Mouse (Mus musculus): Measurements from ENCODE around the gene Slc4a5.
A peak's percentile ranks its signal among the peaks of the same experiment; 100 is the strongest.

The Slc4a5 gene

GRCm38 (mm10) chr6:83219814-83220213 lies at the start of gene Slc4a5:
Gene Slc4a5, plus strand, starts transcription at chr6:83219828.
- DNase-seq = no peak

DNA sequence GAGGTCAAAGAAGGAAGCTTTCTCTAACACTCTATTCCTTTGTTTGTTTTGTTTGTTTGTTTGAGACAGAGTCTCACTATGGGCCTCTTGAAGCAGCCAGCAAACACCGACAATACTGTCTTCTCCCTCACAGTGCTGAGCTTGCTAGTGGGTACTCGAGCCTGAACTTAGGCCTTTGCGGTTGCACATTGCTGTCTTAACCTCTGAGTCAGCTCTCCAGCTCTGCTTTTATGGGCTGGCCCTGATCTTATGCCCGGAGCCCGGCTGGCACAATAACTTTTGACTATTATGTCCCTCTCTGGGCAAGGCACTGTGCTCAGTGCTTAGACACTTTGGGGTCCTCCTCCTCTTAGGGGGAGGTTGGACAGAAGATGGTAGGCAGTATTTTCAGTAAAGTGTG lies 49.8 kb upstream of the Slc4a5 start:
- no peak for DNase-seq

- no peak for DNase-seq
Measured at GRCm38 (mm10) chr6:83171063-83171462, 48.6 kb upstream of the Slc4a5 start.

GRCm38 (mm10) chr6:83172240-83172920 lies 47.2 kb upstream of the Slc4a5 start:
- DNase-seq = peak; percentile 65

- no peak for DNase-seq
Measured at GRCm38 (mm10) chr6:83175996-83176395, 43.6 kb upstream of the Slc4a5 start.

GRCm38 (mm10) chr6:83179390-83180117 lies 40.1 kb upstream of the Slc4a5 start:
- DNase-seq = peak; percentile 80

DNA sequence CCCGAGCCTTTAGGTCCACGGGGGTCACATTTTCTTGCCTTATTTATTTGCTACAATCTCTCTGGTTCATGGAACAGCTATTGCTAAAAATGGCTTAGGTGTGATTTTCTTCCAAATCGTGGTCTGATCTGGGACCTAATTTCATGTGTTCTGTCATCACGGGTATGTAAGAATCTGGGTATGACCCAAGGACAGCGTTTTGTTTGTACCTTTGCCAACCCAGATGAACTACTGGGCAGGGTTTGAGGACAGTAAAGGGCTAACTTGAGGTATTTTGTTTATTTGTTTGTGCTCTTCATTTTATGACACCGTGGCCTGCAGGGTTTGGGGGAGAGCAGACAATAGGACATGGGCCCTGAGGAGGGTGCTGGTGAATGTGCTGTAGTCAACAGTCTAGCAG lies 39.0 kb upstream of the Slc4a5 start:
- DNase-seq = peak; percentile 59

DNA sequence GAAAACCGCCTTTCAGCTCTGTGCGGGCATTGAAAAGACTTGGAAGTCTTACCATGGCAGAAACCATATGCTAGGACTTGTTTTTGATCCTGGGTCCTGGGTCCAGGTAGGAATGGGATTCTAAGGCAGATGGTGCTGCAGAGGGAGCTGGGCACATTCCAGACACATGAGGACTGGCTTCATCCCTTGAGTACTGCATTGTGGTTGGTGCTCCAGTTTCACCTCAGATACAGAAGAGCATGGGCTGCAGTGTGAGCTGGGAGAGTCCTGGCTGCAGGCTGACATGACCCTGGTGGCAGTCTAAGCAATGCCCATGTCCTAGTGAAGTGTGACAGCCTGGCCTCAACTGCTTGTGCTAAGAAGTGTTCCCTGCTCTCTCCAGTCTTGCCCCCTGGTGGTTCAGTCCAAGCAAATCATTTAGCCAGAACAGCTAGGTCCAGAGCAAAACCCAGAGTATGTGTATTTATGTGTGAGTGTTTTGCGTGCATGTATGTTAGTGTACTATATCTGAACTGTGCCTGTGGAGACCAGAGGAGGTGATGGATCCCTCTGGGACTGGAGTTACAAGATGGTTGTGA lies 34.7 kb upstream of the Slc4a5 start:
- DNase-seq = peak; percentile 65

- DNase-seq = peak; percentile 94
Measured at GRCm38 (mm10) chr6:83185895-83186861, 33.5 kb upstream of the Slc4a5 start.

GRCm38 (mm10) chr6:83186946-83187345 lies 32.7 kb upstream of the Slc4a5 start:
- no peak for DNase-seq

DNA sequence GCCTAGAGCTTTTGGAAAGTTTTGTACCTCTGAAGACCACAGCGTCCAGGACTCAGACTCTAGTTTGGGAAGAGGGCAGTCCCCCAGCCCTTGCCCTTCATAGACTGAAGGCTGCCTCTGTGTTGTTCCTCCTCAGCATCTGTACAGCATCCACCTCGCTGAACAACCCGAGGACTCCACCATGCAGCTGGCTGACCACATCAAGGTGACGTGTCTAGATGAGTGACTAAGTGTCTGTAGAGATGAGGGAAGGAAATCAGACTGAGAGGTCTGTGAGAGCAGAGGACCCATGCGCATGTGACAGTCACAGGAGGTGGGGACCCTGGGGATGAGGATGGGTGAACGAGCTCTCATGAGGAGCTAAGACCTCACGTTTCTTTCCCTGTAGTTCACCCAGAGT lies 26.1 kb upstream of the Slc4a5 start:
- no peak for DNase-seq

GRCm38 (mm10) chr6:83197345-83198004 lies 22.2 kb upstream of the Slc4a5 start:
- peak; percentile 87 for DNase-seq

- DNase-seq = no peak
Measured at GRCm38 (mm10) chr6:83203320-83203719, 16.3 kb upstream of the Slc4a5 start.

- DNase-seq = no peak
Measured at GRCm38 (mm10) chr6:83205851-83206250, 13.8 kb upstream of the Slc4a5 start.

DNA sequence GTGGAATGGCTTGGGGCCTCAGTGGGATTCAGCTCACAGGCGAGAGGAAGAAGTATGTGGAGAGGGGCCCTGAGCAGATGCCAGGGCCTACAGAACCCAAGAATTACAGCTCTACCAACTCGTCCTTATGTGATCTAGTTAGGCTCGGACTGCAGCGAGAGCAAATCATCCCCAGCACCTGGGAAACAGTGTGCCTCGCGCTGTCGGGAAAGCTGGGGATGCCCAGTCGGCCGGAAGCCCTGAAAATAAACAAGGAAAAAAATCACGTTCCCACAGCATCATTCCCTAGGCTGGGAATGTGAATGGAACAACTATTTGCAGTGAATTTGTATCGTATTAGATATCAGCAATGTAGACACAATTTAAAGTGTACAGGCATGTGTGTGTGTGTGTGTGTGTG lies 13.3 kb upstream of the Slc4a5 start:
- DNase-seq = no peak

GRCm38 (mm10) chr6:83207361-83208049 lies 12.1 kb upstream of the Slc4a5 start:
- DNase-seq = no peak

DNA sequence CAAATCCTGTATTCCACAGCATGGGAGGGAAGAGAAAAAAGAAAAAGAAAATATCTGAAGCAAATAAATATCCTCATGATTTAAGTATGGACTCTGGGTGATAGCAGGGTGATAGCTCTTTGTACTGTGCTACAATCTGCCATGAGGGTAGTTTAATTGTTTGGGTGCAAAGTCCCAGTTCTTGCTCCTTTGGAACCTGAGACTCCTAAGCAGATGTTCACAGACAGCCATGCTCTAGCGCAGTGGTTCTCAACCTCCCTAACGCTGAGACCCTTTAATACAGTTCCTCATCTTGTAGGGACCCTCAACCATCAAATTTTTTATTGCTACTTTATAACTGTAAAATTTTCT lies 11.6 kb upstream of the Slc4a5 start:
- no peak for DNase-seq

DNA sequence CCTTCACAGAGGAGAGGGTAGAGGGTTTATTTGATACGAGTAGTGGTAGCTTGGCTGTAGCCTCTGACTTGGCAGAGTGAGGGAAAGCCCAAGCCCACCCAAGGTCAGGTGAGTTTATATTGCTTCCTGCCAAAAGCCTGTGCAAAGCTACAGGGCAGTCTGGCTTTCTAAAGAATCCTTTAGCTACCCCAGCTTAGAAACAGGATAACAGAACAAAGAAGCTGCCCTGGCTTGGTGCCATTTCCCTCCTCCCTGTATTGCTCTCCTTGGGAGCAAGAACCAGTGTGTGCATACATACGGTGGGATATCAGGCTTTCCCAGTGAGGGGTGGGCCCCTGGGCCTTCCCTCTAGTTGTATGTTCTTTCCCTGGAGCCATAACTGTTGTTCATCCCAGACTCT lies 9.1 kb upstream of the Slc4a5 start:
- DNase-seq = no peak

DNA sequence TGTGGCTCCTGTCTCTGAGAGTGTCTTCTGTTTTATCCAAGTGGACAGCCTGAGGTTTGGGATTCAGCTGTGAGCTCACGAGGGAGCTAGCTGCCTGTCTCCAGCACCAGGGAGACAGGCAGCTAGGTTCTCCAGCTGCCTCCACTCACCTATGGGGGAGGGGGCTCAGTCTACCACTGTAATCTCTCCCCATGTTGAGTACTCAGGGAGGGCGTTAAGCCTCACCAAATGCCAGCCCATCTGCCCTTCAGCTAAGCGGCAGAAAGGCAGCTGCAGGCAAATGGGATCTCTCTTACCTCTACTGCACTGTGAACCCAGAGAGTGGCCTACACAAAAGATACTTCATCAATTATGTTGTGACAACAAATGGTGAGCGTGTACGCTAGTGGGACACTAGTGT lies 8.1 kb upstream of the Slc4a5 start:
- no peak for DNase-seq

GRCm38 (mm10) chr6:83215002-83215666 lies 4.5 kb upstream of the Slc4a5 start:
- DNase-seq = peak; percentile 76

GRCm38 (mm10) chr6:83231486-83231885 lies 11.9 kb downstream of the Slc4a5 start:
- no peak for DNase-seq

Data from cerebellum, adult 9-10 months (tissue).